Comparison of ENCODE assay signal across 8 mouse cellular contexts in genomic region chr3:107205994-107206393, GRCm38 (mm10). TPM values are rescaled to one million over a fixed set of nuclear protein-coding genes. Genes with fewer than 3 reads are reported as not detected.
DNase-seq lines count a peak whose midpoint lies in the region; ATAC-seq and TF ChIP-seq lines count a peak whose summit lies in the region.

No protein-coding gene starts in this region.

- peak; percentile 79 for TF ChIP-seq CTCF in liver, adult 2 months (IDR thresholded peaks at IDR 0.05; ENCODE audit: low read depth, low read length)

- no peak for ATAC-seq in liver, embryonic 12.5 days
- ATAC-seq in embryonic facial prominence, embryonic 11.5 days (replicated peaks; ENCODE audit: insufficient number of reproducible peaks, low FRiP score, low TSS enrichment, low read depth) = no peak
- peak; percentile 75 for ATAC-seq in inflammation-experienced regulatory T-cells, adult 6 months

- H3K9ac ChIP-seq in liver, adult 2 months (ENCODE audit: low read depth, low read length) = no peak overlapping the region
- no peak overlapping the region for H3K9ac ChIP-seq in liver, embryonic 12.5 days
- no peak overlapping the region for H3K9ac ChIP-seq in embryonic facial prominence, embryonic 11.5 days (replicated peaks; ENCODE audit: low read length)

- peak; percentile 65 for DNase-seq in liver, adult 2 months (ENCODE audit: extremely low read depth, low read depth, low spot score)
- peak; percentile 10 to 47 for DNase-seq in adrenal gland, postnatal 4 days (ENCODE audit: low spot score in 2 of 2)
- peak; percentile 81 for DNase-seq in embryonic facial prominence, embryonic 11.5 days (ENCODE audit: low spot score)
- peak; percentile 73 to 79 for DNase-seq in left cerebral cortex, postnatal 25 days (ENCODE audit: low spot score in 2 of 2)
- DNase-seq in ovary, postnatal 10 days (ENCODE audit: low spot score) = peak; percentile 45
- peak; percentile 28 to 78 for DNase-seq in thymus, postnatal 10 days (ENCODE audit: low spot score in 2 of 2)

- H3K36me3 ChIP-seq in liver, adult 2 months (ENCODE audit: control insufficient read depth, insufficient read depth, low read length) = no peaks in the 10 kb centered on the region
- H3K36me3 ChIP-seq in liver, embryonic 12.5 days = no peaks in the 10 kb centered on the region
- H3K36me3 ChIP-seq in embryonic facial prominence, embryonic 11.5 days (replicated peaks; ENCODE audit: control insufficient read depth, insufficient read depth, low read depth, low read length) = no peaks in the 10 kb centered on the region

- H3K4me2 ChIP-seq in liver, embryonic 12.5 days = no peak overlapping the region
- H3K4me2 ChIP-seq in embryonic facial prominence, embryonic 11.5 days (ENCODE audit: low read depth, low read length) = no peak overlapping the region

- no peaks in the 10 kb centered on the region for H3K79me2 ChIP-seq in liver, adult 2 months (ENCODE audit: control insufficient read depth, insufficient read depth, low read length)

- TF ChIP-seq POLR2A in liver, adult 2 months (IDR thresholded peaks at IDR 0.05; ENCODE audit: extremely low read depth, insufficient read depth, low read length) = no peak

- H3K4me1 ChIP-seq in liver, adult 2 months (ENCODE audit: control insufficient read depth, insufficient read depth, low read length) = no peaks in the 10 kb centered on the region
- H3K4me1 ChIP-seq in liver, embryonic 12.5 days = no peaks in the 10 kb centered on the region
- no peaks in the 10 kb centered on the region for H3K4me1 ChIP-seq in embryonic facial prominence, embryonic 11.5 days (ENCODE audit: control insufficient read depth, insufficient read depth, low read length)

- 6% methylated on average over 4 of the region's 4 CpGs for WGBS in liver, adult 2 months
- WGBS in liver, embryonic 12.5 days (ENCODE audit: insufficient replicate concordance) = 6% methylated on average over 4 of the region's 4 CpGs
- WGBS in embryonic facial prominence, embryonic 11.5 days = 16% methylated on average over 4 of the region's 4 CpGs

- H3K4me3 ChIP-seq in liver, adult 2 months (ENCODE audit: insufficient read depth, low read depth, low read length) = no peak overlapping the region
- H3K4me3 ChIP-seq in liver, embryonic 12.5 days = no peak overlapping the region
- no peak overlapping the region for H3K4me3 ChIP-seq in embryonic facial prominence, embryonic 11.5 days (ENCODE audit: low read depth, low read length)

- no peaks in the 10 kb centered on the region for H3K9me3 ChIP-seq in liver, embryonic 12.5 days (replicated peaks)
- no peaks in the 10 kb centered on the region for H3K9me3 ChIP-seq in embryonic facial prominence, embryonic 11.5 days (replicated peaks; ENCODE audit: control insufficient read depth, low read length)

- intact Hi-C loops in left cerebral cortex, postnatal 25 days (cut with DNase I) = loop anchor here (1.0 to 2.0 kb wide), 3 partner anchors 27 to 261 kb away; no protein-coding TSS in a partner anchor

- no peak overlapping the region for H3K27ac ChIP-seq in liver, adult 2 months (replicated peaks; ENCODE audit: insufficient read depth, low read depth, low read length)
- no peak overlapping the region for H3K27ac ChIP-seq in liver, embryonic 12.5 days
- no peak overlapping the region for H3K27ac ChIP-seq in embryonic facial prominence, embryonic 11.5 days (replicated peaks; ENCODE audit: low read depth, low read length)

- no peaks in the 10 kb centered on the region for H3K27me3 ChIP-seq in liver, adult 2 months (ENCODE audit: control insufficient read depth, insufficient read depth, low read length)
- peaks cover 4% of the 10 kb centered on the region for H3K27me3 ChIP-seq in liver, embryonic 12.5 days (replicated peaks)
- H3K27me3 ChIP-seq in embryonic facial prominence, embryonic 11.5 days (ENCODE audit: control insufficient read depth, insufficient read depth, low read length) = no peaks in the 10 kb centered on the region

RNA-seq across cellular contexts. Expression of gene Cym, which starts 15.5 kb away (rescaled TPM):
- 0.09 and 0.13 TPM in 2 replicates for total RNA-seq in liver, adult 2 months (2014; rRNA removed)
- polyA plus RNA-seq in liver, adult 2 months (2012; rRNA removed) = 0.14 TPM in 1 of 2 replicates, not detected in the other
- polyA plus RNA-seq in liver, embryonic 12.5 days (2016; fragmentation: Nextera tagmentation; extraction: Ambion mirVana) = not detected in 2 replicates
- total RNA-seq in adrenal gland, postnatal 4 days (2021) = 1 to 10 TPM in 1 of 2 experiments, under 1 TPM in 1; 0.31 to 2.1 TPM
- polyA plus RNA-seq in embryonic facial prominence, embryonic 11.5 days (2014; fragmentation: Nextera tagmentation; extraction: Ambion mirVana) = not detected in 2 replicates
- under 1 TPM in 1 of 3 experiments, not detected in 2; 0.49 TPM for polyA plus RNA-seq in inflammation-experienced regulatory T-cells, adult 6 months (2017; shearing (Covaris generic))
- total RNA-seq in left cerebral cortex, postnatal 25 days (2021) = not detected

RNA-seq across cellular contexts. Expression of gene Kcna10, which starts 23.1 kb away (rescaled TPM):
- total RNA-seq in liver, adult 2 months (2014; rRNA removed) = not detected in 2 replicates
- not detected in 2 replicates for polyA plus RNA-seq in liver, adult 2 months (2012; rRNA removed)
- not detected in 2 replicates for polyA plus RNA-seq in liver, embryonic 12.5 days (2016; fragmentation: Nextera tagmentation; extraction: Ambion mirVana)
- not detected for total RNA-seq in adrenal gland, postnatal 4 days (2021)
- polyA plus RNA-seq in embryonic facial prominence, embryonic 11.5 days (2014; fragmentation: Nextera tagmentation; extraction: Ambion mirVana) = not detected in 2 replicates
- not detected for polyA plus RNA-seq in inflammation-experienced regulatory T-cells, adult 6 months (2017; shearing (Covaris generic))
- not detected for total RNA-seq in left cerebral cortex, postnatal 25 days (2021)

RNA-seq across cellular contexts. Expression of gene A630076J17Rik, which starts 24.4 kb away (rescaled TPM):
- total RNA-seq in liver, adult 2 months (2014; rRNA removed) = not detected in 2 replicates
- not detected in 2 replicates for polyA plus RNA-seq in liver, adult 2 months (2012; rRNA removed)
- not detected in 2 replicates for polyA plus RNA-seq in liver, embryonic 12.5 days (2016; fragmentation: Nextera tagmentation; extraction: Ambion mirVana)
- total RNA-seq in adrenal gland, postnatal 4 days (2021) = not detected
- 0.25 TPM in 1 of 2 replicates, not detected in the other for polyA plus RNA-seq in embryonic facial prominence, embryonic 11.5 days (2014; fragmentation: Nextera tagmentation; extraction: Ambion mirVana)
- under 1 TPM in 1 of 3 experiments, not detected in 2; 0.31 TPM for polyA plus RNA-seq in inflammation-experienced regulatory T-cells, adult 6 months (2017; shearing (Covaris generic))
- not detected for total RNA-seq in left cerebral cortex, postnatal 25 days (2021)

RNA-seq across cellular contexts. Expression of gene Prok1, which starts 33.5 kb away (rescaled TPM):
- 1.0 and 1.2 TPM in 2 replicates for total RNA-seq in liver, adult 2 months (2014; rRNA removed)
- 4.9 and 5.6 TPM in 2 replicates for polyA plus RNA-seq in liver, adult 2 months (2012; rRNA removed)
- not detected in 2 replicates for polyA plus RNA-seq in liver, embryonic 12.5 days (2016; fragmentation: Nextera tagmentation; extraction: Ambion mirVana)
- total RNA-seq in adrenal gland, postnatal 4 days (2021) = 10 to 100 TPM in 1 of 2 experiments, under 1 TPM in 1; 0.25 to 10.2 TPM
- 0.15 TPM in 1 of 2 replicates, not detected in the other for polyA plus RNA-seq in embryonic facial prominence, embryonic 11.5 days (2014; fragmentation: Nextera tagmentation; extraction: Ambion mirVana)
- polyA plus RNA-seq in inflammation-experienced regulatory T-cells, adult 6 months (2017; shearing (Covaris generic)) = under 1 TPM in 2 of 3 experiments, not detected in 1; 0.25 to 0.40 TPM
- under 1 TPM in 1 of 2 experiments, not detected in 1; 0.18 TPM for total RNA-seq in left cerebral cortex, postnatal 25 days (2021)

Comparison
In these comparisons a context has a peak if more than half of its experiments do, and no peak if none do; other contexts are left out.
1. DNase-seq: peak in every context shown above with its lines; median percentile 81 in embryonic facial prominence, embryonic 11.5 days; 76 in left cerebral cortex, postnatal 25 days; 65 in liver, adult 2 months; 53 in thymus, postnatal 10 days; 45 in ovary, postnatal 10 days; 28 in adrenal gland, postnatal 4 days.